Mouse (Mus musculus) cerebellum, adult 2 months (tissue): ENCODE data around the gene Plcb2.
A peak's percentile ranks its signal among the peaks of the same experiment; 100 is the strongest.

Experiments
- CTCF ChIP-seq: fragments of 200-500 bp; IDR thresholded peaks from 2 replicates; pipeline ENCODE4 v1.5.1; 2011; ENCODE audit warnings: low read depth, mild to moderate bottlenecking, control low read depth, low read length, moderate library complexity, borderline replicate concordance; ENCODE audit not compliant: insufficient read depth
- POLR2A ChIP-seq: fragments of 200-500 bp; IDR thresholded peaks from 2 replicates; pipeline ENCODE4 v1.6.1; 2011; ENCODE audit warnings: low read length, control low read depth, borderline replicate concordance; ENCODE audit not compliant: insufficient read depth

DNA sequence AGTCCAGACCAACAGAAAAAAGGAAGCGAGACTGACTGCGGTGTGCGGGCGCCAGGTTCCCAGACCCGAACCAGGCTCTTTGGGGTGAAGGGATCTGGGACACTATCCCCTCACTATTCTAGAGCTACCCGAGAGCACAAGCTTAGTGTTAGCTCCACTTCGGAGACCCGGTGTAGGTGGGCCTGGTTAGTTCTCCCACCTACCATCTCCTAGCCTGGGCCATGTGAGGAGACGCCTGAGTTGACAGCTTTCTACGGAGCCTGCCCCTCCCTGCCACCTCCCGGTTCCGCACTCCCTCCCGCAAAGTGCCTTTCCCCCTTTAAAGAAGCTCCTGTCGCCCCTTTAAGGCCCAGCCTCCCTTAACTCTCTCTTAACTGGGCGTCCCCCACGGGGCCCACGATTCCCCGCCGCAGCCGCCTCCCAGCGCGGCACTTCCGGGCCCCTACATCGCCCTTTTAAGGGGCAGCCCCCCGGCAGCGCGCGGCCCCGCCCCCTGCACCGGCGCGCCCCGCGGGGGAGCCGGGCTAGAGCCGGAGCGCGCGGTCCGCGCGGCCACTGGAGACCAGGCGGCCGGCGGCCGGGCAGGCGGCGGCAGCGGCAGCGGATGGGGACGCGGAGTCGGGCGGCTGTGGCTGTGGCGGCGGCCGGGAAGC is 17.1 kb upstream of the Plcb2 start, which contains the start of gene Inafm2:
- no peak for TF ChIP-seq CTCF
- TF ChIP-seq POLR2A: peak; percentile 52
